Mouse (Mus musculus) hindbrain, embryonic 13.5 days (tissue): Measurements from ENCODE around the gene Tmem120b. TPM values are rescaled to one million over a fixed set of nuclear protein-coding genes. Genes with fewer than 3 reads are reported as not detected.

Experiments
- ATAC-seq: fragments of 200-750 bp; cut with Nextera tagmentation; 2 replicates; pipeline ENCODE4 v1.8.0; 2017; ENCODE audit warnings: moderate TSS enrichment; ENCODE audit not compliant: low FRiP score
- H3K27ac ChIP-seq: fragments of 300-500 bp; sonication (generic); 2 replicates; pipeline ENCODE4 v1.5.1; 2015; ENCODE audit warnings: inconsistent platforms, mild to moderate bottlenecking, moderate library complexity
- H3K27me3 ChIP-seq: fragments of 300-500 bp; sonication (generic); 2 replicates; pipeline ENCODE4 v1.6.1; 2015; ENCODE audit warnings: mild to moderate bottlenecking, inconsistent platforms
- H3K36me3 ChIP-seq: fragments of 300-500 bp; sonication (generic); 2 replicates; pipeline ENCODE4 v1.6.1; 2015; ENCODE audit warnings: mild to moderate bottlenecking, inconsistent platforms
- H3K4me1 ChIP-seq: fragments of 300-500 bp; sonication (generic); replicated peaks from 2 replicates; pipeline ENCODE4 v1.6.1; 2015; ENCODE audit warnings: inconsistent platforms
- H3K4me2 ChIP-seq: fragments of 300-500 bp; sonication (generic); 2 replicates; pipeline ENCODE4 v1.6.1; 2015; ENCODE audit warnings: inconsistent platforms, mild to moderate bottlenecking, moderate library complexity
- H3K4me3 ChIP-seq: fragments of 300-500 bp; sonication (generic); 2 replicates; pipeline ENCODE4 v1.5.1; 2015; ENCODE audit warnings: mild to moderate bottlenecking, inconsistent platforms
- H3K9ac ChIP-seq: fragments of 300-500 bp; sonication (generic); 2 replicates; pipeline ENCODE4 v1.6.1; 2015; ENCODE audit warnings: mild to moderate bottlenecking, inconsistent platforms
- H3K9me3 ChIP-seq: fragments of 300-500 bp; sonication (generic); 2 replicates; pipeline ENCODE4 v1.6.1; 2016; ENCODE audit warnings: inconsistent platforms
- WGBS: fragments of 180-500 bp; shearing (Covaris S2); methylation state at CpG from one replicate; pipeline ENCODE4 v1.1.7; 2015; 5-methylcytosine and 5-hydroxymethylcytosine counted together
- polyA plus RNA-seq: library from polyadenylated mRNA; unstranded; fragments of >200 nt; fragmentation: Nextera tagmentation; extraction: Ambion mirVana; gene quantifications from 2 replicates; pipeline ENCODE4 v1.2.1, GENCODE M21; 2015

Tmem120b gene
- polyA plus RNA-seq, 1 experiment from 2014 or later, result 18.0 TPM

- H3K9ac ChIP-seq, result no peak overlapping the region
- no peak overlapping the region for H3K27ac ChIP-seq
- H3K4me2 ChIP-seq, result no peak overlapping the region
- ATAC-seq, result no peak
- WGBS, result 46% methylated on average over 7 of the region's 7 CpGs
- H3K4me3 ChIP-seq, result no peak overlapping the region
- H3K9me3 ChIP-seq, result no peaks in the 10 kb centered on the region
- no peaks in the 10 kb centered on the region for H3K27me3 ChIP-seq
- H3K4me1 ChIP-seq, result 0 out of 2 replicates have a peak, but pooled peaks cover 12% of the 10 kb centered on the region
- peaks cover 31% of the 10 kb centered on the region for H3K36me3 ChIP-seq
These were observed 52.5 kb downstream of the Tmem120b start for GRCm38 (mm10) chr5:123120624-123121215.

GRCm38 (mm10) chr5:123122181-123122580 lies 54.0 kb downstream of the Tmem120b start:
- no peak overlapping the region for H3K4me2 ChIP-seq
- 0 out of 2 replicates have a peak, but pooled peaks cover 12% of the 10 kb centered on the region for H3K4me1 ChIP-seq
- no peak overlapping the region for H3K4me3 ChIP-seq
- no peak overlapping the region for H3K9ac ChIP-seq
- no peaks in the 10 kb centered on the region for H3K9me3 ChIP-seq
- peaks cover 45% of the 10 kb centered on the region for H3K36me3 ChIP-seq
- no peak overlapping the region for H3K27ac ChIP-seq
- WGBS, result 91% methylated on average over 4 of the region's 4 CpGs
- H3K27me3 ChIP-seq, result no peaks in the 10 kb centered on the region
- ATAC-seq, result no peak

- Histone ChIP-seq H3K4me2 (no peak overlapping the region), H3K4me1 (0 out of 2 replicates have a peak, but pooled peaks cover 17% of the 10 kb centered on the region), H3K36me3 (peaks cover 67% of the 10 kb centered on the region), H3K9ac (no peak overlapping the region), H3K4me3 (no peak overlapping the region), H3K27ac (no peak overlapping the region), H3K27me3 (no peaks in the 10 kb centered on the region), H3K9me3 (no peaks in the 10 kb centered on the region)
- no peak for ATAC-seq
- 88% methylated on average over 6 of the region's 6 CpGs for WGBS
These were observed 56.9 kb downstream of the Tmem120b start for GRCm38 (mm10) chr5:123125105-123125504.

GRCm38 (mm10) chr5:123125638-123126406 lies 57.6 kb downstream of the Tmem120b start:
- 88% methylated on average over 18 of the region's 18 CpGs for WGBS
- ATAC-seq, result no peak
- Histone ChIP-seq H3K27me3 (no peaks in the 10 kb centered on the region), H3K4me1 (0 out of 2 replicates have a peak, but pooled peaks cover 10% of the 10 kb centered on the region), H3K4me3 (no peak overlapping the region), H3K4me2 (no peak overlapping the region), H3K36me3 (peaks cover 74% of the 10 kb centered on the region), H3K9ac (no peak overlapping the region), H3K27ac (no peak overlapping the region), H3K9me3 (no peaks in the 10 kb centered on the region)

GRCm38 (mm10) chr5:123127031-123127430 lies 58.8 kb downstream of the Tmem120b start:
- H3K4me2 ChIP-seq, result no peak overlapping the region
- H3K4me3 ChIP-seq, result no peak overlapping the region
- no peak overlapping the region for H3K27ac ChIP-seq
- H3K4me1 ChIP-seq, result peaks cover 14% of the 10 kb centered on the region
- no peak for ATAC-seq
- no peaks in the 10 kb centered on the region for H3K9me3 ChIP-seq
- H3K36me3 ChIP-seq, result peaks cover 74% of the 10 kb centered on the region
- H3K9ac ChIP-seq, result no peak overlapping the region
- WGBS, result 78% methylated on average over 6 of the region's 6 CpGs
- no peaks in the 10 kb centered on the region for H3K27me3 ChIP-seq

- no peak overlapping the region for H3K4me3 ChIP-seq
- H3K36me3 ChIP-seq, result peaks cover 66% of the 10 kb centered on the region
- H3K27me3 ChIP-seq, result no peaks in the 10 kb centered on the region
- H3K4me2 ChIP-seq, result no peak overlapping the region
- peaks cover 30% of the 10 kb centered on the region for H3K4me1 ChIP-seq
- ATAC-seq, result no peak
- peak overlapping the region; percentile 39; the same call in 1 of the 2 replicates for H3K9ac ChIP-seq
- WGBS, result 64% methylated on average over 10 of the region's 10 CpGs
- no peaks in the 10 kb centered on the region for H3K9me3 ChIP-seq
- no peak overlapping the region for H3K27ac ChIP-seq
These were observed 60.4 kb downstream of the Tmem120b start for GRCm38 (mm10) chr5:123128426-123129169.

- H3K36me3 ChIP-seq, result peaks cover 69% of the 10 kb centered on the region
These were observed 61.0 kb downstream of the Tmem120b start for GRCm38 (mm10) chr5:123129170-123129757.

GRCm38 (mm10) chr5:123130030-123130813 lies 62.0 kb downstream of the Tmem120b start:
- no peak overlapping the region for H3K4me2 ChIP-seq
- no peaks in the 10 kb centered on the region for H3K9me3 ChIP-seq
- no peak overlapping the region for H3K27ac ChIP-seq
- no peak overlapping the region for H3K4me3 ChIP-seq
- peak overlapping the region; percentile 35 for H3K9ac ChIP-seq
- H3K27me3 ChIP-seq, result no peaks in the 10 kb centered on the region
- no peak for ATAC-seq
- peaks cover 46% of the 10 kb centered on the region for H3K4me1 ChIP-seq
- WGBS, result 87% methylated on average over 9 of the region's 9 CpGs
- peaks cover 76% of the 10 kb centered on the region for H3K36me3 ChIP-seq

More at GRCm38 (mm10) chr5:123129170-123129757, 61.0 kb downstream of the Tmem120b start:
- H3K9me3 ChIP-seq, result no peaks in the 10 kb centered on the region
- H3K4me3 ChIP-seq, result no peak overlapping the region
- ATAC-seq, result no peak
- no peaks in the 10 kb centered on the region for H3K27me3 ChIP-seq
- WGBS, result 87% methylated on average over 10 of the region's 10 CpGs
- no peak overlapping the region for H3K27ac ChIP-seq
- H3K4me1 ChIP-seq, result peaks cover 37% of the 10 kb centered on the region
- no peak overlapping the region for H3K4me2 ChIP-seq
- peak overlapping the region; percentile 39; the same call in 1 of the 2 replicates for H3K9ac ChIP-seq

- H3K4me3 ChIP-seq, result no peak overlapping the region
- H3K27me3 ChIP-seq, result no peaks in the 10 kb centered on the region
- no peaks in the 10 kb centered on the region for H3K9me3 ChIP-seq
- H3K27ac ChIP-seq, result no peak overlapping the region
- WGBS, result 88% methylated on average over 5 of the region's 5 CpGs
- H3K4me1 ChIP-seq, result peaks cover 52% of the 10 kb centered on the region
- no peak overlapping the region for H3K9ac ChIP-seq
- ATAC-seq, result no peak
- H3K36me3 ChIP-seq, result peaks cover 72% of the 10 kb centered on the region
- H3K4me2 ChIP-seq, result no peak overlapping the region
These were observed 62.6 kb downstream of the Tmem120b start for GRCm38 (mm10) chr5:123130814-123131148.

GRCm38 (mm10) chr5:123132308-123133071 lies 64.3 kb downstream of the Tmem120b start, which contains the start of gene Rhof:
Gene Rhof (minus strand): TSS chr5:123132692.
- WGBS, result 2% methylated on average over 43 of the region's 44 CpGs
- peak within 1 kb of the TSS; percentile 100 for H3K27ac ChIP-seq
- peak within 1 kb of the TSS; percentile 100 for H3K4me2 ChIP-seq
- H3K27me3 ChIP-seq, result no peaks in the 10 kb centered on the region
- peaks cover 57% of the 10 kb centered on the region for H3K36me3 ChIP-seq
- H3K9me3 ChIP-seq, result no peaks in the 10 kb centered on the region
- peak within 1 kb of the TSS; percentile 76 for H3K4me3 ChIP-seq
- ATAC-seq, result peak; percentile 50
- peak within 1 kb of the TSS; percentile 73 for H3K9ac ChIP-seq
- peaks cover 69% of the 10 kb centered on the region for H3K4me1 ChIP-seq
